Mouse (Mus musculus): ENCODE measurements around the gene Thrb.
A peak's percentile ranks its signal among the peaks of the same experiment; 100 is the strongest.

Thrb gene

DNA sequence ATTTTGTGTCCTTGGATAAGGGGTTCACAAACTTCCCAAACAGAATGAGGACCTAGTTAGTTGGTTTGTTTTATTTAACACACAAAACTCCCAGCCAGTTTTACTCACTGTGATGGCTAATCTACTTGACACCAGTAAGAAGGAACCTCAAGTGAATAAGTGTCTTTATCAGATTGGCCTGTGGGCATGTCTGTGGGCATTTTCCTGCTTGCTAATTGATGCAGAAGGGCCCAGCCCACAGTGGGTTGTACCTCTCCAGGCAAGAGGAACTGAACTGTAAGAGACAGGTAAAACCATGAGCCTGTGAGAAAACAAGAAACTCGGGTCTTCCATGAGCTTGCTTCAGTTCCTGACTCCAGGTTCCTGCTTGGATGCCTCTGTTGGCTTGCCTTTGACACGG, 215.9 kb downstream of the Thrb start:
- peak; percentile 5 for DNase-seq (ENCODE audit: low read depth, low spot score)

DNA sequence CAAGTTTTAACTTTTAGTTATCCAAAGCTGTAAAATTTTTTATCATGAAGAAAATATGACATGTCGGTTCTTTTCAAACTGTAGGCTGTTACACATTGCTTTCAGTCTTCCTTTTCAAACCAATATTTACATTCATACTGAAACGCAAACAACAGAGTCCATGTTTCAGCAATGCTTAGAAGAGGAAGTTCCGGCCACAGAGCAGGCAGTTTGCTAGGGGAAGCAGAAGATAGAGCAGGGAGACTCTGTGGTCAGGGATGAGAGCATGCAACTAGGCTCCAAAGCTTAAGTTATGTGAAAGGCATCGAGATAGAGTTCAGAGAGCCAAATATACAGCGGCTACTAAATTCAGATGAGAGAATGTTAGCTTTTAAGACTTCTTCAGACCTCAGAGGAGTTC, 219.4 kb downstream of the Thrb start:
- no peak for DNase-seq (ENCODE audit: low read depth, low spot score)

DNA sequence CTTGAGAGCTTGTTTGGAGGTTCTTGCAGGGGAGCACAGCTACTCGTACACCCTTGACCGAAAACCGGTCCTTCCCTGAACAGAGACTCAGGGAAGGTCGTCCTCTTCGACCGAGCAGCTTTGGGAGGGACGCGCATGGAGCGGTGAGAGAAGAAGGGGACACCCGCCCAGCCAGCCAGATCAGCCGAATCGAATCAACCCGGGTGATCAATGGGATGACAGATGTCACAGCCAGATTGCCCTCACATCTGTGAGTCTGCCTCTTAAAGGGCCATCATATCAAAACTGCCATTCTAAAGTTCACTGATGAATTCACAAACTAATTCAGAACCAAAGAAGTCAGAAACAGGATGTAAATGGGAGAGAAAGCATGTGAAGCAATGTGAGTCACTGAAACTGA, 224.8 kb downstream of the Thrb start:
- no peak for DNase-seq (ENCODE audit: low read depth, low spot score)

DNA sequence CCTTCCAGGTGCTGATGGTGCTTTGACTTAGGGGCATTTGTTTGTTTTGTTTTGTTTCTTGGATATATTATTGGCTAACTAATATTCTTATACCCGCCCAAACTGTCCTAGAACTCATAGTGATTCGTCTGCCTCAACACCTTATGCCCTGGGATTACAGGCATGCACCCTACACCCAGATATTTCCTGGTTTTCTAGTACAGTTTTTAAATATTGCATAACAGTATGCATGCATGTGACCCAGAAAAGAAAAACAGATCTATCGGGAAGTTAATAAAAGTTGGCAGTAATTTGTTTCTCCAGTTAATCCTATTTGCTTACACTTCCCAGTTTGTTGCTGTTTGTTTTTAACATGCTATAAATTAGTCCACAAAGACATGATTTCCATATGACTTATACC, 225.3 kb downstream of the Thrb start:
- DNase-seq (ENCODE audit: low read depth, low spot score), result no peak

DNA sequence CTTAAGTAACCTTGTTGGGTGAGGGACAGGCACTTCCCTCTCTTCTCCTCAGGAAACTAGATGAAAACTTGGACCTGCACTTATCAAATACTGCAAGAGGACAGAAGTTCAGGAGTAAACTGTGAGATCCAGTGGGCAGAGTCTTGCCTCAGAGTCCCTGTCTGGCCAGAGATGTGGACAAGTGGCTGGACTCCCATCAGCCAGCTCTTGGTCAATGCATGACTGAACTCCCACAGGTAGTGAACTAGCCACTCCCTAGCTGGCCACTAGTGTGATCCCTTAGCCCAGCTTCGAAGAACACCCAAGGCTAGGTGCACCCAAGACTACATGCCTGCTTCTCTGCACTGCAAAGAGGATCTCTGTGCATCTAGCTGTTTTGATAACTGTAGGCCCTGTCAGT, 234.7 kb downstream of the Thrb start:
- no peak for DNase-seq (ENCODE audit: low read depth, low spot score)

DNA sequence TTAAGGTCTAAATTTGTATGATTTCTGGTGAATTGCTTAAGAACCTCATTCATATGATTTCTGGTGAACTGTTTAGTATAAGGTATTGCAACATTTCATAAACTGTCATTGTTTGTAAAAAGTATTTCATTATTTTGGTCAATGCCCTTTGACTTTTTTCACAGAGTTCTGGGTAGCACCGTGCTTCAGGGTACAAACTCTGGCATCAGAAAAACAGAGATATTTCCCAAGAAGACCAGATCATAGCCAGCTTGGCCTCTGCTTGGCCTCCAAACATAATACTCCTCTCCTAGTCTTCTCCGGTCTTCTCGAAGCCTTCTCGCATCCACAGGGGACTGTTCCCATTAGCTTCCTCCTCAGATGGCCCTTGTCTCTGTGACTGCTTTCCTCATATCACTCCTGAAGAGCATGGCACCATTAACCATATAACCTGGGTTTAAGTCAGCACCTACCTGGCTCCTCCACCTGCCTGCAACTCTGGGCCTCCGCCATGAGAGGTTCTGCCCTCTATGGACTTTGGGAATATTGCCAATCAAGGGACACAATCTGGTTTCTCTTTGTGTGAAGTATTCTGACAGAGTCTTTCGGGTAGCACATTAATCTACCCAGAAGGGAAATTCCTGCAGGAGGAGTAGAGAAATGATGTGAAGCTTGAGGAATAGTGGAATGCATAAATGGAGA, 239.8 kb downstream of the Thrb start:
- no peak for DNase-seq (ENCODE audit: low read depth, low spot score)

DNA sequence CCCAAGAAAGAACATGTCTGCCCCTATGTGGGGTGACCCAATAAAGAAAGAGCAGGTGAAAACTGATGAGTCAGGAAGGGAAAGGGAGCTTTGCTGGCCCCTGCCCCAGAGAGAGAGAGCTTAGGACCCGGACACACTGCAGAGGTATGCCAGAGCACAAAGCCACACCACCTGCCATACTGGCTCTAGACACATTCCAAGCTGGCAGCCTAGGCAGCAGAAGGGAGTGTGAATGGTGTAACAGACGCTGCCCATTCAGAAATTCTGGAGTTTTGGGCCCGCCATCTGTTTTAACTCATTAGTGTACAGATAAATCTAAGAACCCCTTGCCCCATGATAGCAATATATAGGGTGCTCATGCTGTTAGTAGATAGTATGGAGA, 240.3 kb downstream of the Thrb start:
- DNase-seq (ENCODE audit: low read depth, low spot score), result no peak

DNA sequence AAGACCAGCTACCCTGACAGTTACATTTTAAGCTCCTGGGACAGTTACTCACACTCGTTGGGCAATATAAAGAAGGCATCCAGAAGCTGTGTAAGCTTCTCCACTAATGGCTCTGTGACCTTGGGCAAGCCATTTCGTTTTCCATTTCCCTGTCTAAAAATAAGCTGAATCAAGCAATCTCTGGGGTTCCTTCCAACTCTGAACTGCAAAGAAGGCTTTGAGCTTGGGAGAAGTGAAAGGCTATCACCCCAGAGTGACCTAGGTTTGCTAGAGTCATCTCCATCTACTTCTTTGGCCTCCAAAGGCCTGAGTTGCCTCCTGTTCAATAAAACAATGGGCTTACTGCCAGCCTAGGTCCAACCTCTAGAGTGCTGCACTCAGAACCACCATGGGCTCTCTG, 242.4 kb downstream of the Thrb start:
- DNase-seq (ENCODE audit: low read depth, low spot score), result no peak

DNA sequence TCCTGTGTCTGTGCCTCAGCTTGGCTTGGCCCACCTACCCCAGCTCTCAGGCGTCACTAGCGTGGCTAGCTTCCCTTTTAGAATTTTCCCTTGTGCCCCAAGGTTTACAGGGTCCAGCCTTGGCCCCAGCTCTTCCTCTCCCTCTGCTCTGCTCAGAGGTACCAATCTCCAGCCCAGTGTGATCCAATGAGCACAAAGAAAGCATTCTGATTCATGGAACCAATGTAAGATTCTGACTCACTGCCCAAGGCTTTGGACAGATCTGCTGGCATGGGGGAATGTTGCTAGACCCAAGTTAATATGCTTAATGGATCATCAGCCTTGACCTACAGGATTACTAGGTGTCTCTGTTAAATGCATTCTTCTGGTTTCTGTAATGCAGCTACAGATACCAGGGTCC, 243.1 kb downstream of the Thrb start:
- no peak for DNase-seq (ENCODE audit: low read depth, low spot score)

DNA sequence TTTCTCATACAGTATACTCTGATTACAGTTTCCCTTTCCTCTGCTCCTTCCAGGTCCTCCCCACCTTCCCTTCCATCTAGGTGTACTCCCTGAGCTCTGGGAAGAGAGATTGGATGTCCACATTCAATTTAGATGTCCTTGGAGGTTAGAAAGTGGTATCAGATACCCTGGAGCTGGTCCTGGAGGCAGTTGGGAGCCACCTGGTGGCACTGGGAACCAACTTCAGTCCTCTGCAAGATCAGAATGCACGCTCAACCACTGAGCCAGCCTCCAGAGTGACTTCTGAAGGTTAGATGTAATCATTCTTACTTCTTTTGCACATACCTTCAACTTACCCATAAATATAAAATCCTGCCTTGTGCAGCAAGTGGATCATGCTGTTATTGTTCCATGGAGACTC, 244.5 kb downstream of the Thrb start:
- DNase-seq (ENCODE audit: low read depth, low spot score), result peak; percentile 16

DNA sequence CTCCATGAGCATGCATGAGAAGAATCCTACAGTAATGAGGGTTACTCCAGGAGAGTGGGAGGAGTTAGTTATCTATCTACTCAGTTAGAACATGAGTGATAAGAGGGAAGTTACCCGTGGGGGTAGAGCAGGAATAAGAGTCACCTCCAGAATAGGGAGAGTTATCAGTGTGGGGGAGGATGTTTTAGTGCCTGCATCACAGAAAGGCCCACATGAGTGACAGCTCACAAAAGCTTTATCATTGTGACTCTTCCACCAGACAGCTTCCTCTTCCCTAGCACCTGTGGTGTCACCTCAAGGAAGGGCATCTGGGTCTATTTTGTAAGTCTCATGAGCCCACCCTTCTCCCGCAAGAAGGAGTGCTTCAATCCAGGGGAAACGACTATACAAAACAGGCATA, 245.6 kb downstream of the Thrb start:
- no peak for DNase-seq (ENCODE audit: low read depth, low spot score)

DNA sequence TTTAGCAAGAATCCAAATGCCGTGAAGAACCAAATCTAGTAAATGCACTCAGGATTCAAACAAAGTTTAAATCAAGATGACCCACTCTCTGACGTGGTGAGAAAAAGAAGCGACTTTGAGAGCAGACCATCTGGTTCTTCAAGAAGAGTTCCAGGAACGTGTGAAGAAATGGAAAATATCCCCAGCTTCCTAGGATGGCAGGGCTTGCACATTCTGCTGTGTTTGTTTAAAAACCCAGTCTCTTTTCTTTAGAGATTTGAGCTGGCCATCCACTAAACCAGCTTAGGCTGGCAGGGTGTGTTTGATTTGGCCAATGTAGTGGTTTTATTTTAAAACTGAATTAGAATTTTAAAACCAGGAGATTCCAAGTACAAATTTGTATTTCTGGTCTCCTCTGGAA, 246.9 kb downstream of the Thrb start:
- no peak for DNase-seq (ENCODE audit: low read depth, low spot score)

DNA sequence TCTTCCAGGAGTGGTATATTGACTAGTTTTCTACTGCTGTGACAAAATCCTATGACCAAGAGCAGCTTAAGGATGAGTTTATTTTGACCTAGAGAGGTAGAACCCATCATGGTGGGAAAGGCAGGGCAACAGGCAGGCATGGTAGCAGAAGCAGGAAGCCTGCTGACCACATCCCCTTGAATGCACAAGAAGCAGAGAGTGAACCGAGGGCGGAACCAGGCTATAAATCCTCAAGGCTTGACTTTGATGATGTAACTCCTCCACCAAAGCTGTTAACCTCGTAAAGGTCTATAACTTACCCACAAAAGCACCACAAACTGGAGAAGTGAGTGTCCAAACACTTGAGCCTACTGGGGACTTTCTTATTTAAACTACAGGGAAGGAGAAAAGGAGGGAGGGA, 251.1 kb downstream of the Thrb start:
- no peak for DNase-seq (ENCODE audit: low read depth, low spot score)

DNA sequence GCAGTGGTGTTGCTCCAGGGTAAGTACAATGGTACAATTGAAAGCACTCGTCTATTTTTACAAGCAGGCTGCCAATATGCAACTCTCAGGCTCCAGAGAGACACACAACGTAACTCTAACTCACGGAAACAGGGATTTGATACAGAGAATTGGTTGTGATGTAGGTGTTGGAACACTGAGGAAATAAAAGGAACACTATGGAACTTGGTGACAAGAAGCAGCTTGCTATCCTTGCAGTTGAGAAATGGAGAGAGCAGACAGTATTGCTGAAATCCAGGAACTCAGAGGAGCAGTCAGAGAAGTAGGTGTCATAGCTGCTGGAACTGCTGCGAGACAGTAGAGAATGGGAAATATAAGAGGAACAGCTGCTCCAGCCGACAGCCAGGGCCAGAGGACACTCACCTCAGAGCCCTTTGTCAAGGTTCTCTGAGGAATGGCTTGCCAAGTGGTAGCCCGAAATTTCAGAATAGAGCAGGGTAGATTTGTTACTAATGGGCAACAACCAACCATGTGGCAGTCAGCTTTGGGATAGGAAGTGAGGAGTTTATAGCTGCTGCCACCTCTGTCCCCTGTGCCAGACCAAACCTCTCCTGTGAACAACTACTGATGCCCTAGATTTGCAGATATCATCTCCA, 252.6 kb downstream of the Thrb start:
- no peak for DNase-seq (ENCODE audit: low read depth, low spot score)

DNA sequence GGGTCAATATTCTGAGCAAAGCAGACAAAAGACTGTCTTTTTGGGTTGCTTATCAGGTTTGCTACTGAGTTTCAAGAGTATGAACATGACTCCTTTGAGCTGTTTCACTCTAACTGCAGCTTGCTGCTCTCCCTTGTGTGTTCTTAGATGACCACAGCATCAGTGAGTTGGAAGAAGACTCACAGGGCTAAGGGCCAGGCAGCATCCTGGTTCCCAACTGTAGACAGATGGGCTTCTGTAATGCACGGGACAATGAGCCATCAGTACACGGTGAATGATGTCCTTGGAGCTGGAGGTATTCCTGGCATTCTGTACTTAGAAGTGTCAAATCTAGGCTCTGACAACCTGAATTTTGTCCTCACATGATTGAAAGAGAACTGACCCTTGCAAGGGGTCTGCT, 255.5 kb downstream of the Thrb start:
- no peak for DNase-seq (ENCODE audit: low read depth, low spot score)

DNA sequence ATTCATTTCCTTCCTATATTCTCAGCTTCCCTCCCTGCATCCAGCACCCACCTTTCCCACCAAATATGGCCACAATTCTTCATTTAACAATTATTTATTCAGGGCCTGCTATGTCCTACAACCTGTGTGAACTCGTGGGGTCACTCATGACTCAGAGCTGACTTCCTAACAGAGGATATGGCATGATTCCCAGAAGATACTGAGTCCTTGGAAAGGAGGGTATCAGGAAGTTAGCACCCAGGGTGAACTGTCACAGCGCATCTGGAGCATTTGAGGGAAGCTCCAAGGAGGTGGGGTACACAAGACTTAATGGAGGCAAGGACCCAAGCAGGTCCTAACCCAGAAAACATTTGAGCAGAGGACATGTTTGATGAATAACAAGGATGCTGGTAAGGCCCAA, 256.6 kb downstream of the Thrb start:
- DNase-seq (ENCODE audit: low read depth, low spot score), result no peak

DNA sequence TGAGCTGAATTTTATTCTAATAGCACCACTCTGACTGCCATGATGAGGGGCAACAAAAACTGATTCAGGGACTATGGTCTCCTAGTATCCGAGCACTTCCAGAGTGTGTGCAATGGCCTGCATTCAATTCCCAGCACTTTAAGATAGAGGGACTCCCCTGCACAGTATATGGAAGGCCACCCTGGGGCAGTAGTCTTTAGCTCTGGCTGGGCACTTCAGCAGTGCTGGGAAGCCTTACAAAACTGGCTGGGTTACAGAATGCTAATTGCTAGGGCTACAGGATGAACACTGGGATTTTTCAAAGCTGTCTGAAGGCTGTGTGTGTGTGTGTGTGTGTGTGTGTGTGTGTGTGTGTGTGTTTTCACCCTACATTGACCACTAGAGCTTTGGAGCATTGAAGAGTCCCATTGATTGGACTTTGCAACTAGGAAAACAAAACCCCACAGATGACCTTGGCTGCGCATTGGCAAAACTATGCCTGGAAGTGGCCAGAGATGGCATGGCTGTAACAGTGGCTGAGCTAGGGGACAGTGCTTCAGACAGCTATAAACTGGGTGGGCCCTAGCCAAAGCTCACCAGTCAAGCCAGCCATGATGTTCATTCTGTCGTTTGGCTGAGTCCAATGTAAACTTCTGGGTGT, 257.2 kb downstream of the Thrb start:
- DNase-seq (ENCODE audit: low read depth, low spot score), result no peak

DNA sequence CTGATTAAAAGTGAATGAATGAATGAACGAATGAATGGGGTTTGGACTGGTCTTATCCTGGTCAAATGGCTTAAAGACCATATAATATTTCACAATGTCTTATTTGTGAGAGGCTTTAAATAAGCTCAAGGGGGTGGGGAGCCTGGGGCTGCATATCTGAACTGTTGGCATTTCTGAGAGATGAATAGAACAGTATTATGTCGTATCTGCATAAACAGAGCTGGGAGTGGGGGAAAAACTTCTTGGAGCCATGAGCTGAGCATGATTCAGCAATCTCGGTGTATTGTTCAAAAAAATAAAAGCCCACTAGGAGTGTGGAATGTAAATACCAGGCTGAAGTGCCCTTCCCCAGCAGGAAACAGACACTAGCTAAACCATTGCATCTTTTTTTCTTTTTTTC, 257.8 kb downstream of the Thrb start:
- no peak for DNase-seq (ENCODE audit: low read depth, low spot score)

DNA sequence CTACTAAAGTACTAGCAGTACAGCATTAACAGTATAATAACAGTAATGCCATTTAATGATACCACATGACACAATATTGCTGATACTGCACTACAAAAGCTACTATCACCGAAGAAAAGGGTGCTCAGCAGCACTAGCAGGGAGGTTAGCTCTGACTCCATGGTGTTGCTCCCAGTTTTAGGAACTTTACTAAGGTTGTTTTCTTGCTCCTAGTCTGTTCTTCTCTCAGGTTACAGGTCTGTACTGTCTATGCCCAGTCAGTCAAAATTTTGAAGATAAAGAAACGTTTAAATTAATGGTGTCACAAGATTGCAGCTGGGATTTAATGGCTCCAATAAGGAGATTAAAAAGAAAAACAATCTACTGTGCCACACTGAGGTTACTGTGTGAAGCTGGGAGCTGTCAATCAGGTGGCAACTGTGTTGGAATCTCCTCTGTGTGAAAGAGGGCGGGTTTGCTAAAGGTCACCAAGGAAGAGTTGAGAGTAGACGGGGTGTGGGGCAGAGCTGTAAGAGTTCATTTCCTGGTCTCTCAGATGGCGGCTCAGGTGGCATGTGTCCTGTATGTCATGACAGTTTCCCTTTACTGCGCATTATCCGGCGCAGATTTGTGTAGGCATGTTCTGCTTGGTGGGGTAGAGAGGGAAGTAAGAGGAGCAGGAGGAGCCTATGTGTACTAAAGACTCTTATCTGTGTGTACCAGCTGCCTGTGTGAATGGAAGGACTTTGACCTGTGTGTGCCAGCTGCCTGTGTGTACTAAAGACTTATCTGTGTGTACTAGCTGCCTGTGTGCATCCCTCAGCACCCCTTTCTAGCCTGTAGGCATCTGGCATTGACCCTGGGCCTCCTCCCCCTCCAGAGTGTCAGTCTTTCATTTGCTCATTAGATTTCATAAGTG, 263.0 kb downstream of the Thrb start:
- DNase-seq (ENCODE audit: low read depth, low spot score), result peak; percentile 49

DNA sequence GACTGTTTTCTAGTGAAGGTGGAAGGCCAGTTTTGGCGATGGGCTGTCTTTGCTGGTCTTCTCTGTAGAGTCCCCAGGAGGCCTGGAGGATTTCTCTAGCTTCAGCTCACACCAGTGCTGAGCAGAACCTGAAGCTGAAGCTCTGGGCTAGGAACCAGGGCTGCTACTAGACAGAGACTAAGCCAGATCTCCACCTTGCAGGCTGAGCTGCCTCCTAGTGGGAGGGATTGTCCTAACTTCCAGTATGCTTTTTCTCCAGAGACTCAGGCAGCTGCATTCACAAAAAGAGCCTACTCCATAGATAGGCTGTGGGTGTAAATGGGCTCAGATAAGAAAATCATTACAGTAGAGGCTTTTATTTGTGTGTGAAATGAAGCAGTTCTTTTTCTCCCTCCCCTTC, 267.4 kb downstream of the Thrb start:
- DNase-seq (ENCODE audit: low read depth, low spot score), result peak; percentile 10

DNA sequence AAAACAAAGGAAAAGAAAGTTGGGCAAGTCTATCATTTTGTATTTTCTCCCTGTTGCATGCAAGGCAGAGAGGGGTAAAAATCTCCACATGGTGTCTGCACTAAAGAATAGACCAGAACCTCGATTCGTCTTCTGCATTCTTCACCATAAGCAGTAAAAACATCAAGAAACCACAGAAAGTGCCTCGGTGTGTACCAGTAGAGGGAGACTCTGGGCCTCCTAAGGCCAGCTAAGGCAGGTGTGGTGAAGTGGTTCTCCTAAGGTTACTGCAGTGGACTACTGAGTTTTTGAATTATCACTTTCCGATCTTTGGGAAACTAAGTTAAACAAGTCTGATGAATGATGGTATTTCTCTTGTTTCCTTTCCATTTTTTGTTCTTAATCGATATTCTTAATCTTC, 269.5 kb downstream of the Thrb start:
- DNase-seq (ENCODE audit: low read depth, low spot score), result peak; percentile 44

DNA sequence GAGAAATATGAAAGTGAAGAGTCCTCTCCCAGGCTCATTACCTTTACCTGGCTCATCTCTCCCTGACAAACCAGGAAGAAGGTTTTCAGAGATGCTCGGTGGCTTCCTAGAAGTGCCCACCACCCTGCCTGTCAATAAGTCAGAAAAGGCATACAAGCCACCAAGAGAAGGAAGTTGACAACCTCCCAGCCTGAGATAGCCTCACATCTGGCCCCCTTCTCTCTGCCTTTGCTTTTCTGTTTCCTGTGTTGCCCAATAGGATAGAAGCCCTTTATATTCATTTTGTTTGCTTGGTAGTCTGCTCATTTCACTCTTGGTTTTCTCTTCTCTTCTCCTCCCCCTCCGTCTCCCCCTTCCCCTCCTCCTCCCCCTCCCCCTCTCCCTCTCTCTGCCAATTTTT, 273.4 kb downstream of the Thrb start:
- no peak for DNase-seq (ENCODE audit: low read depth, low spot score)

Measured in CD4-positive, CD25-positive, alpha-beta regulatory T cell, adult 2 months (primary cell).